Mouse (Mus musculus) stomach, postnatal 0 days (tissue): ENCODE results near the gene Rapgef1.
A peak's percentile ranks its signal among the peaks of the same experiment; 100 is the strongest.

Experiments
- CTCF ChIP-seq: IDR thresholded peaks from 2 replicates; pipeline ENCODE4 v1.5.1; 2016; ENCODE audit warnings: antibody characterized with exemption, low read depth, mild to moderate bottlenecking, moderate library complexity
- EP300 ChIP-seq: optimal IDR thresholded peaks from 2 replicates; pipeline ENCODE3; 2016; ENCODE audit warnings: antibody characterized with exemption

- TF ChIP-seq CTCF, result peak; percentile 20; the same call in 1 of the 2 replicates
- TF ChIP-seq EP300, result no peak
Observed at GRCm38 (mm10) chr2:29677842-29678241, 58.3 kb downstream of the Rapgef1 start.
